Mouse (Mus musculus) kidney, adult 11 months (tissue): ENCODE data around the gene Cldn14.
"Not testable (repeated sequence)": the region's sequence is repeated elsewhere in the genome, so short reads cannot be mapped to it uniquely, and the experiment has no call there.

Experiments
- DNase-seq: peaks from one replicate; pipeline ENCODE4 v3.0.0; 2022

Gene Cldn14

GRCm38 (mm10) chr16:94008737-94009136, at the start of gene Cldn14:
Cldn14 (minus strand) TSS chr16:94008837.
- DNase-seq, result no peak

GRCm38 (mm10) chr16:94055576-94055975, 46.9 kb upstream of the Cldn14 start:
- no peak for DNase-seq

- no peak for DNase-seq
Observed at GRCm38 (mm10) chr16:94055176-94055575, 46.5 kb upstream of the Cldn14 start.

- DNase-seq, result no peak
Observed at GRCm38 (mm10) chr16:94050368-94050767, 41.7 kb upstream of the Cldn14 start.

- DNase-seq, result no peak
Observed at GRCm38 (mm10) chr16:94044996-94045395, 36.4 kb upstream of the Cldn14 start.

- DNase-seq, result no peak
Observed at GRCm38 (mm10) chr16:94043797-94044196, 35.2 kb upstream of the Cldn14 start.

- no peak for DNase-seq
Observed at GRCm38 (mm10) chr16:94041065-94041712, 32.6 kb upstream of the Cldn14 start.

GRCm38 (mm10) chr16:94040485-94040884, 31.8 kb upstream of the Cldn14 start:
- DNase-seq, result no peak

- no peak for DNase-seq
Observed at GRCm38 (mm10) chr16:94038986-94039341, 30.3 kb upstream of the Cldn14 start.

GRCm38 (mm10) chr16:94038272-94038985, 29.8 kb upstream of the Cldn14 start:
- DNase-seq, result peak; percentile 26

- no peak for DNase-seq
Observed at GRCm38 (mm10) chr16:94037280-94037679, 28.6 kb upstream of the Cldn14 start.

GRCm38 (mm10) chr16:94034152-94034551, 25.5 kb upstream of the Cldn14 start:
- DNase-seq, result no peak

GRCm38 (mm10) chr16:94032270-94032669, 23.6 kb upstream of the Cldn14 start:
- no peak for DNase-seq

GRCm38 (mm10) chr16:94023352-94024280, 15.0 kb upstream of the Cldn14 start:
- DNase-seq, result no peak

- not testable (repeated sequence) for DNase-seq
Observed at GRCm38 (mm10) chr16:94019725-94020124, 11.1 kb upstream of the Cldn14 start.

- DNase-seq, result no peak
Observed at GRCm38 (mm10) chr16:94017953-94018352, 9.3 kb upstream of the Cldn14 start.

GRCm38 (mm10) chr16:94014489-94015096, 6.0 kb upstream of the Cldn14 start:
- DNase-seq, result no peak

GRCm38 (mm10) chr16:94013328-94014086, 4.9 kb upstream of the Cldn14 start:
- not testable (repeated sequence) for DNase-seq

- DNase-seq, result no peak
Observed at GRCm38 (mm10) chr16:94011224-94011623, 2.6 kb upstream of the Cldn14 start.

- DNase-seq, result no peak
Observed at GRCm38 (mm10) chr16:94010633-94011032, 2.0 kb upstream of the Cldn14 start.

- no peak for DNase-seq
Observed at GRCm38 (mm10) chr16:94010156-94010555, 1.5 kb upstream of the Cldn14 start.

- no peak for DNase-seq
Observed at GRCm38 (mm10) chr16:94009356-94009755, 719 bp upstream of the Cldn14 start.
